Mouse (Mus musculus): Measurements from ENCODE around the gene Fancd2os. TPM values are rescaled to one million over a fixed set of nuclear protein-coding genes. Genes with fewer than 3 reads are reported as not detected.

Gene Fancd2os
- polyA plus RNA-seq (2012; rRNA removed), result 23.8 and 29.9 TPM in 2 replicates

- Histone ChIP-seq H3K4me3 (ENCODE audit: control insufficient read depth, low read depth, low read length) (peak within 1 kb of the TSS; percentile 84), H3K4me1 (ENCODE audit: control insufficient read depth, insufficient read depth, low read length) (peaks cover 5% of the 10 kb centered on the region), H3K27ac (ENCODE audit: control insufficient read depth, insufficient read depth, low read depth, low read length) (peak within 1 kb of the TSS; percentile 83), H3K36me3 (ENCODE audit: control insufficient read depth, insufficient read depth, low read length) (peaks cover 6% of the 10 kb centered on the region), H3K27me3 (ENCODE audit: control insufficient read depth, insufficient read depth, low read length) (no peaks in the 10 kb centered on the region)
- TF ChIP-seq CTCF (IDR thresholded peaks at IDR 0.05; ENCODE audit: control insufficient read depth, insufficient read depth, insufficient replicate concordance, low read depth, low read length) (no peak), POLR2A (IDR thresholded peaks at IDR 0.05; ENCODE audit: control insufficient read depth, low read depth, low read length) (peak; percentile 61; the same call in 1 of the 2 replicates)
These were observed at the start of gene Fancd2os for GRCm38 (mm10) chr6:113600543-113601139. TSS of gene Fancd2os (minus strand) at chr6:113600715.

GRCm38 (mm10) chr6:113650197-113650640 is 49.7 kb upstream of the Fancd2os start:
- Histone ChIP-seq H3K36me3 (ENCODE audit: control insufficient read depth, insufficient read depth, low read length) (no peaks in the 10 kb centered on the region), H3K27me3 (ENCODE audit: control insufficient read depth, insufficient read depth, low read length) (no peaks in the 10 kb centered on the region), H3K4me3 (ENCODE audit: control insufficient read depth, low read depth, low read length) (no peak overlapping the region), H3K27ac (ENCODE audit: control insufficient read depth, insufficient read depth, low read depth, low read length) (no peak overlapping the region), H3K4me1 (ENCODE audit: control insufficient read depth, insufficient read depth, low read length) (peaks cover 2% of the 10 kb centered on the region)
- TF ChIP-seq POLR2A (IDR thresholded peaks at IDR 0.05; ENCODE audit: control insufficient read depth, low read depth, low read length), result no peak
- TF ChIP-seq CTCF (IDR thresholded peaks at IDR 0.05; ENCODE audit: control insufficient read depth, insufficient read depth, insufficient replicate concordance, low read depth, low read length), result no peak

- Histone ChIP-seq H3K27ac (ENCODE audit: control insufficient read depth, insufficient read depth, low read depth, low read length) (no peak overlapping the region), H3K36me3 (ENCODE audit: control insufficient read depth, insufficient read depth, low read length) (no peaks in the 10 kb centered on the region), H3K4me3 (ENCODE audit: control insufficient read depth, low read depth, low read length) (no peak overlapping the region), H3K27me3 (ENCODE audit: control insufficient read depth, insufficient read depth, low read length) (no peaks in the 10 kb centered on the region), H3K4me1 (ENCODE audit: control insufficient read depth, insufficient read depth, low read length) (peaks cover 2% of the 10 kb centered on the region; the same call in 1 of the 2 replicates)
- TF ChIP-seq CTCF (IDR thresholded peaks at IDR 0.05; ENCODE audit: control insufficient read depth, insufficient read depth, insufficient replicate concordance, low read depth, low read length), result no peak
- TF ChIP-seq POLR2A (IDR thresholded peaks at IDR 0.05; ENCODE audit: control insufficient read depth, low read depth, low read length), result no peak
These were observed 49.1 kb upstream of the Fancd2os start for GRCm38 (mm10) chr6:113649346-113650196.

- peaks cover 2% of the 10 kb centered on the region; the same call in 1 of the 2 replicates for H3K4me1 ChIP-seq (ENCODE audit: control insufficient read depth, insufficient read depth, low read length)
- no peaks in the 10 kb centered on the region for H3K27me3 ChIP-seq (ENCODE audit: control insufficient read depth, insufficient read depth, low read length)
- TF ChIP-seq POLR2A (IDR thresholded peaks at IDR 0.05; ENCODE audit: control insufficient read depth, low read depth, low read length) (no peak), CTCF (IDR thresholded peaks at IDR 0.05; ENCODE audit: control insufficient read depth, insufficient read depth, insufficient replicate concordance, low read depth, low read length) (no peak)
- no peak overlapping the region for H3K4me3 ChIP-seq (ENCODE audit: control insufficient read depth, low read depth, low read length)
- no peaks in the 10 kb centered on the region for H3K36me3 ChIP-seq (ENCODE audit: control insufficient read depth, insufficient read depth, low read length)
- peak overlapping the region; percentile 62 for H3K27ac ChIP-seq (ENCODE audit: control insufficient read depth, insufficient read depth, low read depth, low read length)
These were observed 44.3 kb upstream of the Fancd2os start for GRCm38 (mm10) chr6:113644808-113645207.

GRCm38 (mm10) chr6:113643967-113644366 is 43.5 kb upstream of the Fancd2os start:
- TF ChIP-seq CTCF (IDR thresholded peaks at IDR 0.05; ENCODE audit: control insufficient read depth, insufficient read depth, insufficient replicate concordance, low read depth, low read length), result no peak
- no peak for TF ChIP-seq POLR2A (IDR thresholded peaks at IDR 0.05; ENCODE audit: control insufficient read depth, low read depth, low read length)
- Histone ChIP-seq H3K4me1 (ENCODE audit: control insufficient read depth, insufficient read depth, low read length) (peaks cover 2% of the 10 kb centered on the region; the same call in 1 of the 2 replicates), H3K36me3 (ENCODE audit: control insufficient read depth, insufficient read depth, low read length) (no peaks in the 10 kb centered on the region), H3K27me3 (ENCODE audit: control insufficient read depth, insufficient read depth, low read length) (no peaks in the 10 kb centered on the region), H3K27ac (ENCODE audit: control insufficient read depth, insufficient read depth, low read depth, low read length) (peak overlapping the region; percentile 23; the same call in 1 of the 2 replicates), H3K4me3 (ENCODE audit: control insufficient read depth, low read depth, low read length) (no peak overlapping the region)

GRCm38 (mm10) chr6:113643021-113643420 is 42.5 kb upstream of the Fancd2os start:
- Histone ChIP-seq H3K36me3 (ENCODE audit: control insufficient read depth, insufficient read depth, low read length) (no peaks in the 10 kb centered on the region), H3K27me3 (ENCODE audit: control insufficient read depth, insufficient read depth, low read length) (no peaks in the 10 kb centered on the region), H3K4me1 (ENCODE audit: control insufficient read depth, insufficient read depth, low read length) (peaks cover 2% of the 10 kb centered on the region), H3K27ac (ENCODE audit: control insufficient read depth, insufficient read depth, low read depth, low read length) (no peak overlapping the region), H3K4me3 (ENCODE audit: control insufficient read depth, low read depth, low read length) (no peak overlapping the region)
- TF ChIP-seq POLR2A (IDR thresholded peaks at IDR 0.05; ENCODE audit: control insufficient read depth, low read depth, low read length) (no peak), CTCF (IDR thresholded peaks at IDR 0.05; ENCODE audit: control insufficient read depth, insufficient read depth, insufficient replicate concordance, low read depth, low read length) (no peak)

GRCm38 (mm10) chr6:113642605-113643004 is 42.1 kb upstream of the Fancd2os start:
- TF ChIP-seq POLR2A (IDR thresholded peaks at IDR 0.05; ENCODE audit: control insufficient read depth, low read depth, low read length) (no peak), CTCF (IDR thresholded peaks at IDR 0.05; ENCODE audit: control insufficient read depth, insufficient read depth, insufficient replicate concordance, low read depth, low read length) (no peak)
- H3K4me1 ChIP-seq (ENCODE audit: control insufficient read depth, insufficient read depth, low read length), result peaks cover 2% of the 10 kb centered on the region
- no peaks in the 10 kb centered on the region for H3K36me3 ChIP-seq (ENCODE audit: control insufficient read depth, insufficient read depth, low read length)
- H3K27me3 ChIP-seq (ENCODE audit: control insufficient read depth, insufficient read depth, low read length), result no peaks in the 10 kb centered on the region
- no peak overlapping the region for H3K4me3 ChIP-seq (ENCODE audit: control insufficient read depth, low read depth, low read length)
- H3K27ac ChIP-seq (ENCODE audit: control insufficient read depth, insufficient read depth, low read depth, low read length), result no peak overlapping the region
